Mouse (Mus musculus): ENCODE data around the gene Tmem150c. TPM values are rescaled to one million over a fixed set of nuclear protein-coding genes. Genes with fewer than 3 reads are reported as not detected.

Tmem150c gene
- polyA plus RNA-seq, 1 experiment from 2014 or later = 31.9 TPM

DNA sequence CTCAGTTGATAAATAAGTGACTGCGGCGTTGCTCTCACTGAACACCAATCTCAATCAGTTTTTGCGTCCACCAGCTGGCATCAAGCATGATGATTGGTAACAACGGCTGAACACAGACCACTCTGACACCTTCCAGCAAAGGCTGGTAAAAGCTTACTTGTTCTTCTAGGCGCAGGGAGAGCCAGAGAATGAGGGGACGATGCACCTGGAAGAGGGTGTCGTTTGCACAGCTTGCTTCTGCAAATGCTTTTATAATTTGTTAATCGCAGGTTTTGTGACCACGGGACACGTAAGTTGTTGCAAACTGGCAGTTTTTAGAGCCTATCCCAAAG is 68.4 kb downstream of the Tmem150c start:
- 21% methylated on average over 10 of the region's 10 CpGs for WGBS

GRCm38 (mm10) chr5:100090515-100091262 is 68.9 kb downstream of the Tmem150c start:
- H3K4me2 ChIP-seq (ENCODE audit: low read length) = peak overlapping the region; percentile 36
- H3K4me3 ChIP-seq (replicated peaks; ENCODE audit: low read length) = no peak overlapping the region
- WGBS = 12% methylated on average over 12 of the region's 12 CpGs

More for the DNA sequence above, 68.4 kb downstream of the Tmem150c start:
- H3K36me3 ChIP-seq (ENCODE audit: control insufficient read depth, insufficient read depth) = no peaks in the 10 kb centered on the region
- no peak overlapping the region for H3K4me3 ChIP-seq (replicated peaks; ENCODE audit: low read length)
- H3K27me3 ChIP-seq (replicated peaks; ENCODE audit: control insufficient read depth, insufficient read depth, low read length) = no peaks in the 10 kb centered on the region
- H3K4me1 ChIP-seq (replicated peaks; ENCODE audit: control insufficient read depth, insufficient read depth, low read length) = peaks cover 16% of the 10 kb centered on the region
- H3K9ac ChIP-seq (replicated peaks; ENCODE audit: low read depth, low read length) = peak overlapping the region; percentile 48
- peak; percentile 36 for ATAC-seq
- peak overlapping the region; percentile 76 for H3K27ac ChIP-seq (ENCODE audit: low read length)
- H3K9me3 ChIP-seq (ENCODE audit: control insufficient read depth, low read length) = no peaks in the 10 kb centered on the region
- H3K4me2 ChIP-seq (ENCODE audit: low read length) = peak overlapping the region; percentile 36

DNA sequence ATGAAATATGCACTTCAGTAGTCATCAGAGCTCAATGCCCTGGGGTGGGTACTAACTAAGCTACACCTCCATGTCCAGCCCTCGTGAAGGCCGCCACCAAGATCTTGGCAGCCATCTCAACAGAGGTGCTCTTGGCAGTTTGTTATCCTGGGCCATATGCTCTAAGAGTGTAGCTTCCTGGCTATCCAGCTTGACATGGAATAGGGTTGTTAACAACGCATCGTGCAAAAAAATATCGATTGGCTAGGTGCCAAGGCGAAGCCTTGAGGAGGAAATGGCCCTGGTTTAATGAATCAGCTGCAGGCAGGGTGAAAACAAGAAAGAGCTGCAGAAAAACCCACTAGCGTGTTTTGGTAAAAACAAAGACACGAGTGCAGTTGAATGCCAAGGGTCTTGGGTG is 74.5 kb downstream of the Tmem150c start:
- WGBS = 31% methylated on average over 8 of the region's 8 CpGs
- peak; percentile 66 for ATAC-seq
- peak overlapping the region; percentile 60 for H3K27ac ChIP-seq (ENCODE audit: low read length)
- H3K4me3 ChIP-seq (replicated peaks; ENCODE audit: low read length) = no peak overlapping the region
- H3K4me1 ChIP-seq (replicated peaks; ENCODE audit: control insufficient read depth, insufficient read depth, low read length) = peaks cover 26% of the 10 kb centered on the region
- no peaks in the 10 kb centered on the region for H3K36me3 ChIP-seq (ENCODE audit: control insufficient read depth, insufficient read depth)
- H3K4me2 ChIP-seq (ENCODE audit: low read length) = no peak overlapping the region
- H3K9me3 ChIP-seq (ENCODE audit: control insufficient read depth, low read length) = no peaks in the 10 kb centered on the region
- H3K9ac ChIP-seq (replicated peaks; ENCODE audit: low read depth, low read length) = no peak overlapping the region
- no peaks in the 10 kb centered on the region for H3K27me3 ChIP-seq (replicated peaks; ENCODE audit: control insufficient read depth, insufficient read depth, low read length)

More at GRCm38 (mm10) chr5:100090515-100091262, 68.9 kb downstream of the Tmem150c start:
- Histone ChIP-seq H3K9me3 (ENCODE audit: control insufficient read depth, low read length) (no peaks in the 10 kb centered on the region), H3K27me3 (replicated peaks; ENCODE audit: control insufficient read depth, insufficient read depth, low read length) (no peaks in the 10 kb centered on the region), H3K36me3 (ENCODE audit: control insufficient read depth, insufficient read depth) (no peaks in the 10 kb centered on the region), H3K27ac (ENCODE audit: low read length) (peak overlapping the region; percentile 76), H3K9ac (replicated peaks; ENCODE audit: low read depth, low read length) (no peak overlapping the region), H3K4me1 (replicated peaks; ENCODE audit: control insufficient read depth, insufficient read depth, low read length) (peaks cover 20% of the 10 kb centered on the region)
- peak; percentile 58 for ATAC-seq

DNA sequence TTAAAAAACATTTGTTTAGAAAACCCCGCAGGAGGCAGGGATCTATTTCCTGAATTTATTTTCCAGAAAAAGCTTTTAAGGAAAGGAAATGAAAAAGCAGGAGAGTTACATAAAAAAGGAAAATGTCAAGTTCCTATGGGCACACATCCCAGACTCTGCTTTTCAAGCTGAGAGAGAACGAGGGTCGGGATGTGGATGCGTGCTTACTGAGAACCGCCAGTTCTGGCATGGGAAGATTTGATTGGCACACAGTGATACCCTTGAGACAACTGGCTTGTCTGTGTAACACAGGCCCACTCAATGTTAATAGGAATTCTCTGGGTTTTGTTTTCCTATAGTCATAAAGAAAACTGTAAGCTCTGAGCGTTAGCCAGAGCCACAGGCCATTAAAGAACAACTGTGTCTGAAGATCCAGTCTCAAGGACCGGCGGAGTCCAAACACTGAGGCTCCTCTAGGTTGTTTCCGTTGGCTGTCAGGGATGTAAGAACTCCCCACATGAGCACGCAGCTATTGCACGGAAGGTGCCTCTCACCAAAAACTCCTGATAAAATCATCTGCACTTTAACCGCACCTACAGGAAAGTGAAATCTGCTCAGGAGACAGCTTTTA is 75.5 kb downstream of the Tmem150c start:
- no peaks in the 10 kb centered on the region for H3K9me3 ChIP-seq (ENCODE audit: control insufficient read depth, low read length)
- no peak overlapping the region for H3K4me2 ChIP-seq (ENCODE audit: low read length)
- H3K4me3 ChIP-seq (replicated peaks; ENCODE audit: low read length) = no peak overlapping the region
- 25% methylated on average over 12 of the region's 12 CpGs for WGBS
- no peaks in the 10 kb centered on the region for H3K36me3 ChIP-seq (ENCODE audit: control insufficient read depth, insufficient read depth)
- H3K27me3 ChIP-seq (replicated peaks; ENCODE audit: control insufficient read depth, insufficient read depth, low read length) = no peaks in the 10 kb centered on the region
- H3K4me1 ChIP-seq (replicated peaks; ENCODE audit: control insufficient read depth, insufficient read depth, low read length) = peaks cover 29% of the 10 kb centered on the region
- H3K9ac ChIP-seq (replicated peaks; ENCODE audit: low read depth, low read length) = 0 out of 2 replicates have a peak overlapping the region, but pooled peaks have one; percentile 22
- 0 out of 2 replicates have a peak, but pooled peaks have one; percentile 38 for ATAC-seq
- H3K27ac ChIP-seq (ENCODE audit: low read length) = peak overlapping the region; percentile 75

DNA sequence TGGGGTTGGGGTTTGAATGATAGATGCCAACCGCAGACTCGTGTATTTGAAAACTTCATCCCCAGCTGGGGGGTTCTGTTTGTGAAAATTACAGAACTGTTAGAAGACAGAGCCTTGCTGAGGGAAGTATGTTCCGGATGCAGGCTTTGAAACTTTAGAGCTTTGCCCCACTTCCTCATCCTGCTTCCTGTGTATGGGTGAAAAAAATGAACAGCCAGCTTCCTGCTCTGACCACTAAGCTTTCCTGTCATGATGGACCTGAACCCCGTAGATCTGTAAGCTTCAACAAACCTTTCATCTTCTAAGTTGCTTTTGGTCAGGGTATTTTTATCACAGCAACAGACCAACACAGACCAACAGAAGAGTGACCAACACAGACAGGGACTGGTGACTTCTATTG is 77.6 kb downstream of the Tmem150c start:
- Histone ChIP-seq H3K36me3 (ENCODE audit: control insufficient read depth, insufficient read depth) (no peaks in the 10 kb centered on the region), H3K27me3 (replicated peaks; ENCODE audit: control insufficient read depth, insufficient read depth, low read length) (no peaks in the 10 kb centered on the region), H3K27ac (ENCODE audit: low read length) (no peak overlapping the region), H3K9me3 (ENCODE audit: control insufficient read depth, low read length) (no peaks in the 10 kb centered on the region), H3K4me2 (ENCODE audit: low read length) (no peak overlapping the region), H3K4me3 (replicated peaks; ENCODE audit: low read length) (no peak overlapping the region), H3K4me1 (replicated peaks; ENCODE audit: control insufficient read depth, insufficient read depth, low read length) (peaks cover 29% of the 10 kb centered on the region), H3K9ac (replicated peaks; ENCODE audit: low read depth, low read length) (no peak overlapping the region)
- no peak for ATAC-seq
- 94% methylated on average over 4 of the region's 4 CpGs for WGBS

- WGBS = 73% methylated on average over 8 of the region's 8 CpGs
- ATAC-seq = no peak
Measured at GRCm38 (mm10) chr5:100079931-100080275, 79.7 kb downstream of the Tmem150c start.

DNA sequence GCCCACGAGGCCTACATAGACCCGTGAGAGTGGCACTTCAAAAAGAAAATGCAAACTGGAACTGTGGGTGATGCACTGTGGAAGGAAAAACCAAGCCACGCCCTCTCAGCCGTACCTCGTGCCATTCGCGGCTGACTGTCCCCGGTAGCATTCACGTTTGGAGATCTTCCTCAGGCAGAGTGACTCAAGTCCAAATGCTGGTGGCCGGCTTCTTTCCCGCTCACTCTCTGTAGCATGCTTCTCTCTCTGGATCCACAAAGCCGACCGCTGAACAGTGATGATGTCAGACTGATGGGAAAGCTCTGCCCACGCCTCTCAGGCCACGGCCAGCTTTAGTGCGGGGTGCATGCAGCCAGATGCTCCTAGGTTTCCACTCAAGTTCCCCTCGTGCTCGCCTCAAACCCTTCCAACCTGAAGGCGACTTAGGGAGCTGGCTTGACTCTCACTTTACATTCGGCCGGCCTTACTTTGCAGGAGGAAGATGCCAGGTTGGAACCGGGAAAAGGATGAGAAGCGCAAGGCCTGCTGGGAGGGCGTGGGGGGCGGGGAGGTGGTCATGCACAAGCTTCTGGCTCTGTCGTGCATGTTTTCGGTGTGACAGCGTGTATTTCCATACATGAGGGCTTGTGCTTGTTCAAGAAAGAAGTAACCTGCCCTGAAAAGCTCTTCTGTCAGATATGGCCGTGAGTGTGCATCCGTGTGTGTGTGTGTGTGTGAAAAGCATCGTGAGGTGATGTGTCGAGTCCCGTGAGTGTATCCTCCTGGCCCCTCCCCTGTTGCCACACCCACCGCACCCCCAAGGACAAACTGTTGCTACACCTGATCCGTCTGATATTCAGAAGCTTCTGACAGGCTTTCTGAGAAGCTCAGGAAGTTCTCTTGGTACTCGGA is 80.3 kb downstream of the Tmem150c start:
- H3K27ac ChIP-seq (ENCODE audit: low read length) = no peak overlapping the region
- no peaks in the 10 kb centered on the region for H3K27me3 ChIP-seq (replicated peaks; ENCODE audit: control insufficient read depth, insufficient read depth, low read length)
- no peaks in the 10 kb centered on the region for H3K36me3 ChIP-seq (ENCODE audit: control insufficient read depth, insufficient read depth)
- peak overlapping the region; percentile 35 for H3K4me2 ChIP-seq (ENCODE audit: low read length)
- H3K9me3 ChIP-seq (ENCODE audit: control insufficient read depth, low read length) = no peaks in the 10 kb centered on the region
- H3K4me3 ChIP-seq (replicated peaks; ENCODE audit: low read length) = peak overlapping the region; percentile 6
- H3K4me1 ChIP-seq (replicated peaks; ENCODE audit: control insufficient read depth, insufficient read depth, low read length) = peaks cover 14% of the 10 kb centered on the region
- peak overlapping the region; percentile 0; the same call in 1 of the 2 replicates for H3K9ac ChIP-seq (replicated peaks; ENCODE audit: low read depth, low read length)
- 37% methylated on average over 36 of the region's 36 CpGs for WGBS
- peak; percentile 45 for ATAC-seq

More at GRCm38 (mm10) chr5:100079931-100080275, 79.7 kb downstream of the Tmem150c start:
- no peak overlapping the region for H3K27ac ChIP-seq (ENCODE audit: low read length)
- H3K9ac ChIP-seq (replicated peaks; ENCODE audit: low read depth, low read length) = no peak overlapping the region
- no peaks in the 10 kb centered on the region for H3K9me3 ChIP-seq (ENCODE audit: control insufficient read depth, low read length)
- no peak overlapping the region for H3K4me3 ChIP-seq (replicated peaks; ENCODE audit: low read length)
- H3K4me1 ChIP-seq (replicated peaks; ENCODE audit: control insufficient read depth, insufficient read depth, low read length) = peaks cover 18% of the 10 kb centered on the region
- H3K36me3 ChIP-seq (ENCODE audit: control insufficient read depth, insufficient read depth) = no peaks in the 10 kb centered on the region
- H3K4me2 ChIP-seq (ENCODE audit: low read length) = no peak overlapping the region
- H3K27me3 ChIP-seq (replicated peaks; ENCODE audit: control insufficient read depth, insufficient read depth, low read length) = no peaks in the 10 kb centered on the region

GRCm38 (mm10) chr5:100074571-100074970 is 85.0 kb downstream of the Tmem150c start:
- H3K4me2 ChIP-seq (ENCODE audit: low read length) = no peak overlapping the region
- H3K9ac ChIP-seq (replicated peaks; ENCODE audit: low read depth, low read length) = no peak overlapping the region
- ATAC-seq = no peak
- H3K27ac ChIP-seq (ENCODE audit: low read length) = no peak overlapping the region
- H3K4me3 ChIP-seq (replicated peaks; ENCODE audit: low read length) = no peak overlapping the region
- peaks cover 4% of the 10 kb centered on the region for H3K4me1 ChIP-seq (replicated peaks; ENCODE audit: control insufficient read depth, insufficient read depth, low read length)
- 67% methylated on average over 4 of the region's 4 CpGs for WGBS
- no peaks in the 10 kb centered on the region for H3K36me3 ChIP-seq (ENCODE audit: control insufficient read depth, insufficient read depth)
- no peaks in the 10 kb centered on the region for H3K9me3 ChIP-seq (ENCODE audit: control insufficient read depth, low read length)
- no peaks in the 10 kb centered on the region for H3K27me3 ChIP-seq (replicated peaks; ENCODE audit: control insufficient read depth, insufficient read depth, low read length)

GRCm38 (mm10) chr5:100072557-100072956 is 87.1 kb downstream of the Tmem150c start:
- H3K9ac ChIP-seq (replicated peaks; ENCODE audit: low read depth, low read length) = no peak overlapping the region
- 0 out of 2 replicates have a peak, but pooled peaks cover 3% of the 10 kb centered on the region for H3K36me3 ChIP-seq (ENCODE audit: control insufficient read depth, insufficient read depth)
- H3K27ac ChIP-seq (ENCODE audit: low read length) = no peak overlapping the region
- ATAC-seq = no peak
- no peak overlapping the region for H3K4me2 ChIP-seq (ENCODE audit: low read length)
- H3K4me1 ChIP-seq (replicated peaks; ENCODE audit: control insufficient read depth, insufficient read depth, low read length) = no peaks in the 10 kb centered on the region; the same call in 1 of the 2 replicates
- H3K9me3 ChIP-seq (ENCODE audit: control insufficient read depth, low read length) = no peaks in the 10 kb centered on the region
- H3K4me3 ChIP-seq (replicated peaks; ENCODE audit: low read length) = no peak overlapping the region
- WGBS = 20% methylated on average over 9 of the region's 9 CpGs
- H3K27me3 ChIP-seq (replicated peaks; ENCODE audit: control insufficient read depth, insufficient read depth, low read length) = no peaks in the 10 kb centered on the region

Measured in forebrain, embryonic 16.5 days (tissue).